In genomic region chr13:51568911-51569684, GRCm38 (mm10) we compare ENCODE assay signal across 8 mouse cellular contexts. TPM values are rescaled to one million over a fixed set of nuclear protein-coding genes. Genes with fewer than 3 reads are reported as not detected.
DNase-seq lines count a peak whose midpoint lies in the region; ATAC-seq lines count a peak whose summit lies in the region.

Gene Shc3 (minus strand): TSS chr13:51569419.

- peak; percentile 85 for DNase-seq in R1 (ENCODE audit: low read depth, low spot score)
- peak; percentile 70 to 86 for DNase-seq in cerebellum, postnatal 25 days
- DNase-seq in frontal cortex, postnatal 25 days (ENCODE audit: low spot score in 2 of 2) = peak; percentile 47 to 65
- DNase-seq in left cerebral cortex, adult 11 months (ENCODE audit: low spot score) = peak; percentile 82
- peak; percentile 48 for DNase-seq in lung, postnatal 14 days
- DNase-seq in right cerebral cortex, postnatal 25 days = peak; percentile 84
- DNase-seq in spleen, postnatal 36 days (ENCODE audit: low spot score in 2 of 2) = no peak

- 0% methylated on average over 36 of the region's 36 CpGs for WGBS in hindbrain, embryonic 15.5 days

- H3K27ac ChIP-seq in hindbrain, embryonic 15.5 days (replicated peaks) = peak within 1 kb of the TSS; percentile 87

- peak within 1 kb of the TSS; percentile 63 for H3K4me3 ChIP-seq in hindbrain, embryonic 15.5 days

- H3K4me1 ChIP-seq in hindbrain, embryonic 15.5 days (replicated peaks) = peaks cover 52% of the 10 kb centered on the region

- peak; percentile 93 for ATAC-seq in hindbrain, embryonic 15.5 days (ENCODE audit: low FRiP score, low read depth)

- peak within 1 kb of the TSS; percentile 68 for H3K9ac ChIP-seq in hindbrain, embryonic 15.5 days

- H3K27me3 ChIP-seq in hindbrain, embryonic 15.5 days = peaks cover 15% of the 10 kb centered on the region

- no peaks in the 10 kb centered on the region for H3K36me3 ChIP-seq in hindbrain, embryonic 15.5 days

- H3K9me3 ChIP-seq in hindbrain, embryonic 15.5 days = no peaks in the 10 kb centered on the region

- peak within 1 kb of the TSS; percentile 97 for H3K4me2 ChIP-seq in hindbrain, embryonic 15.5 days

RNA-seq across cellular contexts. Expression of gene Shc3, which starts in this region (rescaled TPM):
- polyA plus RNA-seq in hindbrain, embryonic 15.5 days (2015; fragmentation: Nextera tagmentation; extraction: Ambion mirVana) = 7.3 and 8.4 TPM in 2 replicates

Comparison
In these comparisons a context has a peak if more than half of its experiments do, and no peak if none do; other contexts are left out.
1. DNase-seq: peak in R1 (single experiment), cerebellum, postnatal 25 days (2 of 2), frontal cortex, postnatal 25 days (2 of 2), left cerebral cortex, adult 11 months (single experiment), lung, postnatal 14 days (single experiment) and right cerebral cortex, postnatal 25 days (single experiment); none in spleen, postnatal 36 days (0 of 2).